Mouse (Mus musculus) yolk sac, embryonic 10.5 days (tissue): ENCODE data around the gene P4htm.

Experiments
- DNase-seq: peaks from one replicate; pipeline ENCODE4 v3.0.0-alpha.2; 2017; ENCODE audit warnings: low spot score

Gene P4htm

DNA sequence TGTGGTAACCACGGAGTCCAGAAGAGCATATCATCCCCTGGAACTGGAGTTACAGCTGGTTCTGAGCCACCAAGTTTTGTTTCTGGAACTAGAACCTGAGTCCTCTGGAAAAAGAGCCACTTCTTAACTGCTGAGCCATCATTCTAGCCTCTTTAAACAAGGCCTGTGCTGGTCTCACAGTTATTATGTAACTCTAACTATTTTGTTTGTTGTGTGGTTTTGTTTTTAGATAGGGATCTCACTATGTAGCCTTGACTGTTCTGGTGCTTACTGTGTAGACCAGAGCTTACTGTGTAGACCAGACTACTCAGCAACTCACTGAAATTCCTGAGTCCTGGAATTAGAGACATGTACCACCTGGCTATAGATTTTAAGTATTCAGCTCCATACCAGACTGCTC, 50.6 kb downstream of the P4htm start:
- no peak for DNase-seq

DNA sequence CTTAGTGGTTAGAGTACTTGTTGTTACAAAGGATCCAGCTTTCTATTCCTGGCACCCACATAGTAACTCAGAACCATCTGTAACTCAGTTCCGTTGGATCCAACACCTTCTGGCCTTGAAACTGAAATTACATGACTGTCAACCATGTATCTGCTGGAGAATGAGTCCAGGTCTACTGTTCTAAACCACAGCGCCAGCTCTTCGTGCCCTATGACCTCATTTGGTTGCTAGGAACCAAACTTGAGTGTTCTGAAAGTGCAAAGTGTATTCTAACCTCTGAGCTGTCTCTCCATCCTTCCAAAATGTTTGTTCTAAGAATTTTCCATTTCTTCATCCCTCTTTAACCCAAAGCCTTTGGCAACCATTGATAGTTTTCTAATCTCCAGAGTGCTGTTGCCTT, 51.5 kb downstream of the P4htm start:
- DNase-seq: no peak

DNA sequence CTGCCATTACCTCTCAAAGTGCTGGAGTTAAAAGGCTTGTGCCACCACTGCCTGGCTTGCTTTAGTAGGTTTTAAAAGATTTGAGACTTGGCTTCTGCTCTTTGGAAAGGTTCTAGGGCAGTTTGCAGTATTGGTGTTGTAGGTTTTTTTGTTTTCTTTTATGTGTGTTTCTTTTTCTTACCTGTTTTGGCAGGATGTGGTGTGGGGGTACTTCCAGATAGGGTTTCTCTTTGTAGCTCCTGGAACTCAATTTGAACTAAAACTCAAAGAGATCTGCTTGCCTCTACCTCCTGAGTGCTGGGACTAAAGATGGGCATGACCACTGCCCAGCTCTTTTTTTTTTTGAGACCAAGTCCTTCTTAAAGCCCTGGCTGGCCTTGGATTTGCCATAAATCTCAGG, 56.6 kb downstream of the P4htm start:
- DNase-seq: no peak

DNA sequence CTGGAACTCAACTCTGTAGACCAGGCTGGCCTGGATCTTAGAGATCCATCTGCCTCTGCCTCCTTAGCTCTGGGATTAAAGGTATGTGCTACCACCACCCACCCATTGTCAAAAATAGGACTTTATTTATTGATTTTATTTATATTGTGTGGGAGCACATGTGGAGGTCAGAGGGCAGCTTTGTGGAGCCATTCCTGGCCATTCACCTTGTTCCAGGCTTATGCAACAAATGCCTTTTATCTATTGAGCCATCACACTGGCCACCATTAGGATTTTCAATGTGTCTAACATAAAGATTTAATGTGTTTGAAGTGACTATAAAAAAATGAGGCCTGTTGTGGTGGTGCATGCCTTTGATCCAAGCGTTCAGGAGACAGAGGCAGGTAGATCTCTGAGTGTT, 66.0 kb downstream of the P4htm start:
- DNase-seq: no peak

- DNase-seq: no peak
These were observed 66.5 kb downstream of the P4htm start for GRCm38 (mm10) chr9:108530954-108531353.
